Mouse (Mus musculus) liver, embryonic 16.5 days (tissue): ENCODE data around the gene Rbms3. TPM values are rescaled to one million over a fixed set of nuclear protein-coding genes. Genes with fewer than 3 reads are reported as not detected.

Experiments used
- ATAC-seq: fragments of 200-750 bp; cut with Nextera tagmentation; 2 replicates; pipeline ENCODE4 v1.8.0; 2017; ENCODE audit warnings: low read depth, mild to moderate bottlenecking, moderate number of reproducible peaks, moderate library complexity
- H3K27ac ChIP-seq: fragments of 300-500 bp; sonication (generic); 2 replicates; pipeline ENCODE4 v1.5.1; 2014; ENCODE audit warnings: mild to moderate bottlenecking, low read length
- H3K27me3 ChIP-seq: fragments of 300-500 bp; sonication (generic); 2 replicates; pipeline ENCODE4 v1.6.1; 2014; ENCODE audit warnings: low read depth, low read length, mixed read lengths; ENCODE audit not compliant: control insufficient read depth, insufficient read depth
- H3K36me3 ChIP-seq: fragments of 300-500 bp; sonication (generic); 2 replicates; pipeline ENCODE4 v1.6.1; 2014; ENCODE audit warnings: mild to moderate bottlenecking; ENCODE audit not compliant: control insufficient read depth, insufficient read depth
- H3K4me1 ChIP-seq: fragments of 300-500 bp; sonication (generic); 2 replicates; pipeline ENCODE4 v1.6.1; 2014; ENCODE audit warnings: low read depth, low read length, mixed read lengths; ENCODE audit not compliant: control insufficient read depth
- H3K4me2 ChIP-seq: fragments of 300-500 bp; sonication (generic); 2 replicates; pipeline ENCODE4 v1.6.1; 2014; ENCODE audit warnings: low read depth, low read length, mixed read lengths
- H3K4me3 ChIP-seq: fragments of 300-500 bp; sonication (generic); 2 replicates; pipeline ENCODE4 v1.5.1; 2014; ENCODE audit warnings: low read depth, mild to moderate bottlenecking, low read length
- H3K9ac ChIP-seq: fragments of 300-500 bp; sonication (generic); 2 replicates; pipeline ENCODE4 v1.6.1; 2014; ENCODE audit warnings: low read depth, low read length
- H3K9me3 ChIP-seq: fragments of 300-500 bp; sonication (generic); replicated peaks from 2 replicates; pipeline ENCODE4 v1.6.1; 2016; ENCODE audit warnings: low read length; ENCODE audit not compliant: control insufficient read depth
- WGBS: fragments of 180-500 bp; shearing (Covaris S2); extraction: QIAGEN DNeasy Blood & Tissue Kit; methylation state at CpG from one replicate; pipeline ENCODE4 v1.1.7; 2014; ENCODE audit not compliant: insufficient replicate concordance; 5-methylcytosine and 5-hydroxymethylcytosine counted together
- polyA plus RNA-seq: library from polyadenylated mRNA; unstranded; fragments of >200 nt; fragmentation: Nextera tagmentation; extraction: Ambion mirVana; gene quantifications from 2 replicates; pipeline ENCODE4 v1.2.1, GENCODE M21; 2015

Gene Rbms3
- polyA plus RNA-seq, 1 experiment from 2014 or later, result 3.5 TPM

- ATAC-seq, result no peak
- no peak overlapping the region for H3K9ac ChIP-seq
- H3K9me3 ChIP-seq, result no peaks in the 10 kb centered on the region
- no peaks in the 10 kb centered on the region for H3K4me1 ChIP-seq
- no peaks in the 10 kb centered on the region for H3K27me3 ChIP-seq
- H3K27ac ChIP-seq, result no peak overlapping the region
- no peak overlapping the region for H3K4me2 ChIP-seq
- 51% methylated on average over 6 of the region's 6 CpGs for WGBS
- H3K4me3 ChIP-seq, result no peak overlapping the region
- H3K36me3 ChIP-seq, result no peaks in the 10 kb centered on the region
Measured at GRCm38 (mm10) chr9:117039941-117040453, 589.7 kb downstream of the Rbms3 start.

- no peak overlapping the region for H3K4me2 ChIP-seq
- no peak overlapping the region for H3K4me3 ChIP-seq
- no peak for ATAC-seq
- H3K27me3 ChIP-seq, result no peaks in the 10 kb centered on the region
- 50% methylated on average over 1 of the region's 1 CpGs for WGBS
- H3K9ac ChIP-seq, result no peak overlapping the region
- peaks cover 2% of the 10 kb centered on the region; the same call in 1 of the 2 replicates for H3K4me1 ChIP-seq
- H3K9me3 ChIP-seq, result no peaks in the 10 kb centered on the region
- H3K27ac ChIP-seq, result no peak overlapping the region
- no peaks in the 10 kb centered on the region for H3K36me3 ChIP-seq
Measured at GRCm38 (mm10) chr9:117032690-117033089, 597.0 kb downstream of the Rbms3 start.

GRCm38 (mm10) chr9:117031237-117031636 lies 598.5 kb downstream of the Rbms3 start:
- no peak overlapping the region for H3K4me3 ChIP-seq
- H3K27ac ChIP-seq, result no peak overlapping the region
- H3K9me3 ChIP-seq, result no peaks in the 10 kb centered on the region
- 37% methylated on average over 11 of the region's 11 CpGs for WGBS
- no peaks in the 10 kb centered on the region for H3K27me3 ChIP-seq
- peaks cover 2% of the 10 kb centered on the region; the same call in 1 of the 2 replicates for H3K4me1 ChIP-seq
- ATAC-seq, result no peak
- H3K36me3 ChIP-seq, result no peaks in the 10 kb centered on the region
- no peak overlapping the region for H3K9ac ChIP-seq
- no peak overlapping the region for H3K4me2 ChIP-seq

GRCm38 (mm10) chr9:117030837-117031236 lies 598.9 kb downstream of the Rbms3 start:
- Histone ChIP-seq H3K4me3 (no peak overlapping the region), H3K9ac (no peak overlapping the region), H3K27me3 (no peaks in the 10 kb centered on the region), H3K4me2 (no peak overlapping the region), H3K36me3 (no peaks in the 10 kb centered on the region), H3K4me1 (peaks cover 2% of the 10 kb centered on the region; the same call in 1 of the 2 replicates), H3K27ac (no peak overlapping the region), H3K9me3 (no peaks in the 10 kb centered on the region)
- 12% methylated on average over 6 of the region's 6 CpGs for WGBS
- no peak for ATAC-seq

- H3K4me3 ChIP-seq, result no peak overlapping the region
- no peak for ATAC-seq
- no peaks in the 10 kb centered on the region for H3K27me3 ChIP-seq
- H3K27ac ChIP-seq, result no peak overlapping the region
- WGBS, result 53% methylated on average over 1 of the region's 1 CpGs
- H3K4me2 ChIP-seq, result no peak overlapping the region
- peaks cover 2% of the 10 kb centered on the region; the same call in 1 of the 2 replicates for H3K4me1 ChIP-seq
- H3K9ac ChIP-seq, result no peak overlapping the region
- no peaks in the 10 kb centered on the region for H3K36me3 ChIP-seq
- H3K9me3 ChIP-seq, result no peaks in the 10 kb centered on the region
Measured at GRCm38 (mm10) chr9:117029953-117030352, 599.8 kb downstream of the Rbms3 start.

GRCm38 (mm10) chr9:117028586-117028985 lies 601.1 kb downstream of the Rbms3 start:
- no peaks in the 10 kb centered on the region for H3K27me3 ChIP-seq
- no peaks in the 10 kb centered on the region for H3K36me3 ChIP-seq
- 61% methylated on average over 4 of the region's 4 CpGs for WGBS
- no peaks in the 10 kb centered on the region for H3K9me3 ChIP-seq
- peaks cover 2% of the 10 kb centered on the region; the same call in 1 of the 2 replicates for H3K4me1 ChIP-seq
- no peak overlapping the region for H3K27ac ChIP-seq
- ATAC-seq, result no peak
- H3K9ac ChIP-seq, result no peak overlapping the region
- H3K4me3 ChIP-seq, result no peak overlapping the region
- no peak overlapping the region for H3K4me2 ChIP-seq

GRCm38 (mm10) chr9:117022086-117022485 lies 607.6 kb downstream of the Rbms3 start:
- Histone ChIP-seq H3K9ac (no peak overlapping the region), H3K9me3 (no peaks in the 10 kb centered on the region), H3K36me3 (no peaks in the 10 kb centered on the region), H3K27me3 (no peaks in the 10 kb centered on the region), H3K4me1 (no peaks in the 10 kb centered on the region; the same call in none of the 2 replicates), H3K4me3 (no peak overlapping the region), H3K27ac (no peak overlapping the region), H3K4me2 (no peak overlapping the region)
- ATAC-seq, result no peak
- 68% methylated on average over 6 of the region's 6 CpGs for WGBS

- ATAC-seq, result no peak
- WGBS, result 56% methylated on average over 3 of the region's 3 CpGs
Measured at GRCm38 (mm10) chr9:117021506-117021905, 608.2 kb downstream of the Rbms3 start.

GRCm38 (mm10) chr9:117020216-117020615 lies 609.5 kb downstream of the Rbms3 start:
- no peak overlapping the region for H3K9ac ChIP-seq
- ATAC-seq, result no peak
- no peaks in the 10 kb centered on the region for H3K9me3 ChIP-seq
- H3K4me1 ChIP-seq, result no peaks in the 10 kb centered on the region; the same call in none of the 2 replicates
- WGBS, result 71% methylated on average over 2 of the region's 2 CpGs
- H3K27me3 ChIP-seq, result no peaks in the 10 kb centered on the region
- no peaks in the 10 kb centered on the region for H3K36me3 ChIP-seq
- no peak overlapping the region for H3K4me3 ChIP-seq
- no peak overlapping the region for H3K4me2 ChIP-seq
- no peak overlapping the region for H3K27ac ChIP-seq

More at GRCm38 (mm10) chr9:117021506-117021905, 608.2 kb downstream of the Rbms3 start:
- no peak overlapping the region for H3K4me3 ChIP-seq
- H3K4me2 ChIP-seq, result no peak overlapping the region
- H3K27ac ChIP-seq, result no peak overlapping the region
- no peaks in the 10 kb centered on the region for H3K9me3 ChIP-seq
- H3K4me1 ChIP-seq, result no peaks in the 10 kb centered on the region; the same call in none of the 2 replicates
- no peak overlapping the region for H3K9ac ChIP-seq
- no peaks in the 10 kb centered on the region for H3K36me3 ChIP-seq
- no peaks in the 10 kb centered on the region for H3K27me3 ChIP-seq
